Mouse (Mus musculus) limb, embryonic 13.5 days (tissue): ENCODE data around the gene Itga3. TPM values are rescaled to one million over a fixed set of nuclear protein-coding genes. Genes with fewer than 3 reads are reported as not detected.

Experiments
- ATAC-seq: fragments of 200-750 bp; cut with Nextera tagmentation; 2 replicates; pipeline ENCODE4 v1.8.0; 2017; ENCODE audit warnings: low read depth, moderate number of reproducible peaks, moderate TSS enrichment; ENCODE audit not compliant: low FRiP score
- H3K27ac ChIP-seq: fragments of 300-500 bp; sonication (generic); 2 replicates; pipeline ENCODE4 v1.5.1; 2015; ENCODE audit warnings: inconsistent platforms, mild to moderate bottlenecking, moderate library complexity
- H3K27me3 ChIP-seq: fragments of 300-500 bp; sonication (generic); 2 replicates; pipeline ENCODE4 v1.6.1; 2015; ENCODE audit warnings: mild to moderate bottlenecking, inconsistent platforms
- H3K36me3 ChIP-seq: fragments of 300-500 bp; sonication (generic); 2 replicates; pipeline ENCODE4 v1.6.1; 2015; ENCODE audit warnings: inconsistent platforms, mild to moderate bottlenecking, moderate library complexity
- H3K4me1 ChIP-seq: fragments of 300-500 bp; sonication (generic); 2 replicates; pipeline ENCODE4 v1.6.1; 2015; ENCODE audit warnings: inconsistent platforms
- H3K4me2 ChIP-seq: fragments of 300-500 bp; sonication (generic); replicated peaks from 2 replicates; pipeline ENCODE4 v1.6.1; 2015; ENCODE audit warnings: inconsistent platforms, mild to moderate bottlenecking, moderate library complexity
- H3K4me3 ChIP-seq: fragments of 300-500 bp; sonication (generic); 2 replicates; pipeline ENCODE4 v1.5.1; 2015; ENCODE audit warnings: moderate library complexity, mild to moderate bottlenecking, inconsistent platforms
- H3K9ac ChIP-seq: fragments of 300-500 bp; sonication (generic); 2 replicates; pipeline ENCODE4 v1.6.1; 2015; ENCODE audit warnings: mild to moderate bottlenecking, inconsistent platforms
- H3K9me3 ChIP-seq: fragments of 300-500 bp; sonication (generic); 2 replicates; pipeline ENCODE4 v1.6.1; 2016; ENCODE audit warnings: inconsistent platforms
- WGBS: fragments of 180-500 bp; shearing (Covaris S2); methylation state at CpG from one replicate; pipeline ENCODE4 v1.1.7; 2015; 5-methylcytosine and 5-hydroxymethylcytosine counted together
- polyA plus RNA-seq: library from polyadenylated mRNA; unstranded; fragments of >200 nt; fragmentation: Nextera tagmentation; extraction: Ambion mirVana; gene quantifications from 2 replicates; pipeline ENCODE4 v1.2.1, GENCODE M21; 2015

Gene Itga3
- polyA plus RNA-seq, 1 experiment from 2014 or later = 8.9 TPM

GRCm38 (mm10) chr11:95105274-95105874 is 28.8 kb upstream of the Itga3 start:
- H3K27ac ChIP-seq = no peak overlapping the region
- peak overlapping the region; percentile 55 for H3K4me2 ChIP-seq
- H3K36me3 ChIP-seq = no peaks in the 10 kb centered on the region
- H3K27me3 ChIP-seq = peaks cover 31% of the 10 kb centered on the region
- peaks cover 17% of the 10 kb centered on the region for H3K4me1 ChIP-seq
- H3K9me3 ChIP-seq = no peaks in the 10 kb centered on the region
- ATAC-seq = no peak
- peak overlapping the region; percentile 25; the same call in 1 of the 2 replicates for H3K9ac ChIP-seq
- peak overlapping the region; percentile 22; the same call in 1 of the 2 replicates for H3K4me3 ChIP-seq
- WGBS = under 1% methylated on average over 24 of the region's 25 CpGs

GRCm38 (mm10) chr11:95104266-95104665 is 27.7 kb upstream of the Itga3 start:
- H3K27ac ChIP-seq = no peak overlapping the region
- WGBS = 42% methylated on average over 6 of the region's 6 CpGs
- no peak for ATAC-seq
- no peak overlapping the region for H3K4me3 ChIP-seq
- no peak overlapping the region for H3K4me2 ChIP-seq
- H3K4me1 ChIP-seq = peaks cover 18% of the 10 kb centered on the region
- H3K36me3 ChIP-seq = no peaks in the 10 kb centered on the region
- H3K9ac ChIP-seq = no peak overlapping the region
- peaks cover 31% of the 10 kb centered on the region for H3K27me3 ChIP-seq
- H3K9me3 ChIP-seq = no peaks in the 10 kb centered on the region

DNA sequence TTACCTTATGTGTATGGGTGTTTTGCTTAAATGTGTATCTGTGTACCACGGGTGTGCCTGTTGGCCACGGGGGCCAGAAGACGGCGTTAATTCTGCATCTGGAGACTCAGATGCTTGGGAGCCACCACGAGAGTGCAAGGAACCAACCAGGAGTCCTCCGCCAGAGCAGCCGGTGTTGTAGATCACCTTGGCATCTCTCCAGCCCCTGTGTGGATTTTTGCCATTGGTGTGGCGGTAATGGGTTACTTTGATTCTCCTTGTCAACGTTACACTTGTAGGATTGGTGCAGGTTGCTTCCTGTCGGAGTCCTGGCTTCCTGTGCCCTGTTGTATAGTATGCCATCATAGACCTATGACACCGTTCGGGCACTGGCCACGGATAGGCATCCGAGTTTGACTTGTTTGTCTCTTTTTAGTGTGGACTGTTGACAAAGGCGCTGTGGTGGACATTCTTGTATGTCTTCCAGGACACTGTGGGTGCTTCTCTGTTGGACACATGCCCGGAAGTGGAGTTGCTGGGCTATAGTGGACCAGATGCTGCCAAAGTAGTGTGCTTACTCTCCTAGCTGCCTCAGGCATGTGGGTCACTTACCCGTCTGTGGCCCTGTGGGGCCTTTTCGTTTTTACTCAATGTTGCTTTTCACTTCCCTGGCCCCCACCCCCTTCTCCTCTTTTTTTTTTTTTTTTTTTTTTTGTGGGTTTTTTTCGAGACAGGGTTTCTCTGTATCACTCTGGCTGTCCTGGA is 25.7 kb upstream of the Itga3 start:
- Histone ChIP-seq H3K9me3 (no peaks in the 10 kb centered on the region), H3K4me1 (peaks cover 34% of the 10 kb centered on the region), H3K4me3 (no peak overlapping the region), H3K27ac (no peak overlapping the region), H3K4me2 (no peak overlapping the region), H3K9ac (no peak overlapping the region), H3K36me3 (no peaks in the 10 kb centered on the region), H3K27me3 (peaks cover 31% of the 10 kb centered on the region)
- no peak for ATAC-seq
- 90% methylated on average over 19 of the region's 19 CpGs for WGBS

GRCm38 (mm10) chr11:95101071-95101788 is 24.6 kb upstream of the Itga3 start:
- Histone ChIP-seq H3K27me3 (peaks cover 26% of the 10 kb centered on the region), H3K36me3 (no peaks in the 10 kb centered on the region), H3K4me3 (no peak overlapping the region), H3K4me1 (peaks cover 40% of the 10 kb centered on the region), H3K27ac (no peak overlapping the region), H3K9ac (no peak overlapping the region), H3K4me2 (no peak overlapping the region), H3K9me3 (no peaks in the 10 kb centered on the region)
- WGBS = 33% methylated on average over 16 of the region's 16 CpGs
- no peak for ATAC-seq

GRCm38 (mm10) chr11:95100393-95100792 is 23.8 kb upstream of the Itga3 start:
- H3K9me3 ChIP-seq = no peaks in the 10 kb centered on the region
- H3K27me3 ChIP-seq = peaks cover 17% of the 10 kb centered on the region
- H3K9ac ChIP-seq = no peak overlapping the region
- H3K27ac ChIP-seq = no peak overlapping the region
- WGBS = 27% methylated on average over 3 of the region's 3 CpGs
- H3K4me1 ChIP-seq = peaks cover 34% of the 10 kb centered on the region
- H3K4me2 ChIP-seq = no peak overlapping the region
- no peak for ATAC-seq
- H3K4me3 ChIP-seq = no peak overlapping the region
- no peaks in the 10 kb centered on the region for H3K36me3 ChIP-seq

- H3K36me3 ChIP-seq = no peaks in the 10 kb centered on the region
- H3K4me1 ChIP-seq = peaks cover 30% of the 10 kb centered on the region
- no peak overlapping the region for H3K27ac ChIP-seq
- H3K4me3 ChIP-seq = no peak overlapping the region
- H3K4me2 ChIP-seq = no peak overlapping the region
- 61% methylated on average over 5 of the region's 5 CpGs for WGBS
- H3K9me3 ChIP-seq = no peaks in the 10 kb centered on the region
- ATAC-seq = no peak
- H3K9ac ChIP-seq = no peak overlapping the region
- 0 out of 2 replicates have a peak, but pooled peaks cover under 1% of the 10 kb centered on the region for H3K27me3 ChIP-seq
Observed at GRCm38 (mm10) chr11:95098346-95099095, 21.9 kb upstream of the Itga3 start.

DNA sequence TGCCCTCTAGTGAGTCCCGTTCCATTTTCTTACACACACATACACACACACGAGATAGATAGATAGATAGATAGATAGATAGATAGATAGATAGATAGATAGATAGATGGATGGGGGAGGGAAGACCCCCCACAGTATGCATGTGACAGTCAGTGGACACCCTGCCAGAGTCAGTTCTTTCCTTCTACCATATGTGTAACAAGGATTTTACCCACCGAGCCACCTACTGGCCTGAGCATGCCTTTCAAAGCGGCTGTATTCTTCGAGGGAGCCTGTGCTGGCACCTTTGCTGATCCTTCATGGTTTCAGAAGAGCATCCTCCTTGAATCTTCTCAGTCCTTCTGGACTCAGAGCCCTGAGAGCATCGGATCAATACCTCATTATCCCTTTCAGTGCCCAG is 21.3 kb upstream of the Itga3 start:
- Histone ChIP-seq H3K4me3 (no peak overlapping the region), H3K9me3 (no peaks in the 10 kb centered on the region), H3K4me1 (peaks cover 30% of the 10 kb centered on the region), H3K4me2 (no peak overlapping the region), H3K9ac (no peak overlapping the region), H3K27me3 (no peaks in the 10 kb centered on the region), H3K36me3 (no peaks in the 10 kb centered on the region), H3K27ac (no peak overlapping the region)
- 63% methylated on average over 6 of the region's 6 CpGs for WGBS
- no peak for ATAC-seq

- H3K4me1 ChIP-seq = peaks cover 30% of the 10 kb centered on the region
- no peak overlapping the region; the same call in 1 of the 2 replicates for H3K4me2 ChIP-seq
- WGBS = 44% methylated on average over 4 of the region's 4 CpGs
- H3K36me3 ChIP-seq = no peaks in the 10 kb centered on the region
- no peak overlapping the region for H3K9ac ChIP-seq
- no peak overlapping the region for H3K27ac ChIP-seq
- no peaks in the 10 kb centered on the region for H3K9me3 ChIP-seq
- peak; percentile 38; the same call in 1 of the 2 replicates for ATAC-seq
- H3K27me3 ChIP-seq = no peaks in the 10 kb centered on the region
- no peak overlapping the region for H3K4me3 ChIP-seq
Observed at GRCm38 (mm10) chr11:95096608-95097373, 20.2 kb upstream of the Itga3 start.

DNA sequence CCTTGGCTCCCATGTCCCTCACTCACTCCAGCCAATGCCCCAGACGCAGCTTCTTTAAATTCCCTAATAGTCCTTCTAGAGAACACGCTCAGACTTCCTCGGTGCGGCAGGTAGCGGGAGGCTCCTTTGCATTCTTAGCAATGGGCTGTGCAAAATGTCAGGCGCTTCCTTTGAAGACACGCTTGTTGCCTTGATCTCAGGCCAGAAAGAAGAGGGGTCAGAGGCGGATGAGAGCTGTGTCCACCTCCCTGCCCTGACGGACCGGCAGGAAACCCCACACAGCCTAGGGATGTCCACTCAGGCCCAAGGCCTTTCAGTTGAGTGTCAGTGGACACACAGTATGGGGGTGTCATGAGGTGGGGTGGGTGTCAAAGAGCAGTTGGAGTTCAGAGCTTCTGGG is 19.0 kb upstream of the Itga3 start:
- H3K4me3 ChIP-seq = no peak overlapping the region
- H3K9me3 ChIP-seq = no peaks in the 10 kb centered on the region
- H3K27me3 ChIP-seq = no peaks in the 10 kb centered on the region
- 80% methylated on average over 10 of the region's 10 CpGs for WGBS
- no peak overlapping the region for H3K4me2 ChIP-seq
- H3K27ac ChIP-seq = no peak overlapping the region
- H3K9ac ChIP-seq = no peak overlapping the region
- no peaks in the 10 kb centered on the region for H3K36me3 ChIP-seq
- H3K4me1 ChIP-seq = peaks cover 30% of the 10 kb centered on the region
- no peak for ATAC-seq

DNA sequence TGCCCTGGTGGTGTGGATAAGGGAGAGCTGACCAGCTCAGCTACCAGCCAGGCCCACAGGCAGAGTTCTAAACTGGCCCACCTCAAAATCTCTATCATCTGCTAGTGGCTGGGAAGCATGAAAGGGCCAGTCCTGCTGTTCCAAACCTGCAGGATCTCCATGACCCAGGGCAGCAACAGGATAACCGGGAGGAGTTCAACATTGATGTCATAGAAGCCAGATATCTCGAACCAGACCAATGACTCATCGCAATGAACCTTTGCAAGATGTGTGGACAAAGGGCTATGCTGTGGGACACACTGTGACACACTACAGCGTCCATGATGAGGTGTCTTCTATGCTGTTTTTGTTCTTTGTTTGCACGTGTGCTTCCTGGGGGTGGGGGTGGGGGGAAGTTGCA is 16.5 kb upstream of the Itga3 start:
- ATAC-seq = no peak
- 82% methylated on average over 5 of the region's 5 CpGs for WGBS
- Histone ChIP-seq H3K4me2 (no peak overlapping the region), H3K27ac (no peak overlapping the region), H3K9ac (no peak overlapping the region), H3K36me3 (no peaks in the 10 kb centered on the region), H3K27me3 (no peaks in the 10 kb centered on the region), H3K9me3 (no peaks in the 10 kb centered on the region), H3K4me3 (no peak overlapping the region), H3K4me1 (peaks cover 18% of the 10 kb centered on the region)
